Comparison of ENCODE assay signal across 8 mouse cellular contexts in the genomic region with DNA sequence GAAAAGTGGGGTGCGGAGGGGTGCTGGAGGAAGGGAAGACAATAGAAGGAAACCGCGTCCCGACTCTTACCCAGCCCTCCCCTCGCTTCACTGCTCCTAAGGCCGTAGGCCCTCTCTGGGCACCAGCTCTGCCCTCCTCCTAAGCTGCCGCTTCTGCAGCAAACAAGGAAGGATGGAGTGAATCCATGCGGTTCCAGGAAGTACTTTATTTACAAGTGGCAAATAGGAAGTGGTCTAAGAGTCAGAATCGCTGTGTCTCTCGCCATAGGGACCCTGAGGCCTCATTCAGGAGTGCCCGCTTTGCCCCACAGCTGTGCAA. TPM values are rescaled to one million over a fixed set of nuclear protein-coding genes. Genes with fewer than 3 reads are reported as not detected.
DNase-seq lines count a peak whose midpoint lies in the region; ATAC-seq and TF ChIP-seq lines count a peak whose summit lies in the region.

Gene Stk24, minus strand, starts transcription at position 185 of the 319 bp plus-strand sequence.

- H3K4me1 ChIP-seq in cerebellum, adult 2 months (ENCODE audit: control insufficient read depth, insufficient read depth, low read length), result no peaks in the 10 kb centered on the region
- peaks cover 20% of the 10 kb centered on the region for H3K4me1 ChIP-seq in forebrain, embryonic 16.5 days (replicated peaks; ENCODE audit: control insufficient read depth, insufficient read depth, low read length)
- H3K4me1 ChIP-seq in hindbrain, embryonic 14.5 days (replicated peaks; ENCODE audit: control insufficient read depth, insufficient read depth, low read length), result peaks cover 12% of the 10 kb centered on the region; the same call in 1 of the 2 replicates
- peaks cover 44% of the 10 kb centered on the region for H3K4me1 ChIP-seq in liver, embryonic 15.5 days (replicated peaks)
- peaks cover 17% of the 10 kb centered on the region for H3K4me1 ChIP-seq in stomach, embryonic 15.5 days

- H3K27me3 ChIP-seq in cerebellum, adult 2 months (ENCODE audit: control insufficient read depth, insufficient read depth, low read length), result no peaks in the 10 kb centered on the region
- no peaks in the 10 kb centered on the region for H3K27me3 ChIP-seq in forebrain, embryonic 16.5 days (replicated peaks; ENCODE audit: control insufficient read depth, insufficient read depth, low read length)
- no peaks in the 10 kb centered on the region for H3K27me3 ChIP-seq in hindbrain, embryonic 14.5 days (ENCODE audit: control insufficient read depth, insufficient read depth, low read length)
- H3K27me3 ChIP-seq in liver, embryonic 15.5 days, result peaks cover 14% of the 10 kb centered on the region
- H3K27me3 ChIP-seq in stomach, embryonic 15.5 days (replicated peaks), result no peaks in the 10 kb centered on the region

- no peaks in the 10 kb centered on the region for H3K9me3 ChIP-seq in forebrain, embryonic 16.5 days (ENCODE audit: control insufficient read depth, low read length)
- H3K9me3 ChIP-seq in hindbrain, embryonic 14.5 days (ENCODE audit: control insufficient read depth, low read length), result no peaks in the 10 kb centered on the region
- no peaks in the 10 kb centered on the region for H3K9me3 ChIP-seq in liver, embryonic 15.5 days (replicated peaks)
- H3K9me3 ChIP-seq in stomach, embryonic 15.5 days, result no peaks in the 10 kb centered on the region

- peak within 1 kb of the TSS; percentile 82 for H3K27ac ChIP-seq in cerebellum, adult 2 months (ENCODE audit: insufficient read depth, low read length)
- H3K27ac ChIP-seq in forebrain, embryonic 16.5 days (ENCODE audit: low read length), result peak within 1 kb of the TSS; percentile 73
- peak within 1 kb of the TSS; percentile 82 for H3K27ac ChIP-seq in hindbrain, embryonic 14.5 days
- peak within 1 kb of the TSS; percentile 92 for H3K27ac ChIP-seq in liver, embryonic 15.5 days (replicated peaks)
- H3K27ac ChIP-seq in stomach, embryonic 15.5 days, result peak within 1 kb of the TSS; percentile 97

- no peaks in the 10 kb centered on the region for H3K36me3 ChIP-seq in forebrain, embryonic 16.5 days (ENCODE audit: control insufficient read depth, insufficient read depth)
- H3K36me3 ChIP-seq in hindbrain, embryonic 14.5 days (replicated peaks; ENCODE audit: control insufficient read depth, insufficient read depth), result no peaks in the 10 kb centered on the region
- peaks cover 19% of the 10 kb centered on the region for H3K36me3 ChIP-seq in liver, embryonic 15.5 days (replicated peaks)
- no peaks in the 10 kb centered on the region for H3K36me3 ChIP-seq in stomach, embryonic 15.5 days

- peak within 1 kb of the TSS; percentile 61 for H3K4me3 ChIP-seq in cerebellum, adult 2 months (replicated peaks; ENCODE audit: insufficient read depth, low read depth, low read length)
- H3K4me3 ChIP-seq in forebrain, embryonic 16.5 days (replicated peaks; ENCODE audit: low read length), result peak within 1 kb of the TSS; percentile 56
- H3K4me3 ChIP-seq in hindbrain, embryonic 14.5 days (replicated peaks; ENCODE audit: low read length), result peak within 1 kb of the TSS; percentile 90
- peak within 1 kb of the TSS; percentile 99 for H3K4me3 ChIP-seq in liver, embryonic 15.5 days (replicated peaks)
- peak within 1 kb of the TSS; percentile 98 for H3K4me3 ChIP-seq in stomach, embryonic 15.5 days (replicated peaks)

- peak; percentile 2 for ATAC-seq in activated CD4-positive, CD25-positive, alpha-beta regulatory T cell, adult 4 months
- peak; percentile 41 for ATAC-seq in forebrain, embryonic 16.5 days
- ATAC-seq in hindbrain, embryonic 14.5 days (ENCODE audit: low FRiP score), result peak; percentile 49
- no peak for ATAC-seq in liver, embryonic 15.5 days (ENCODE audit: insufficient read depth)
- 0 out of 2 replicates have a peak, but pooled peaks have one; percentile 1 for ATAC-seq in stomach, embryonic 15.5 days (ENCODE audit: insufficient read depth, low FRiP score, low read depth)

- H3K9ac ChIP-seq in forebrain, embryonic 16.5 days (replicated peaks; ENCODE audit: low read depth, low read length), result peak within 1 kb of the TSS; percentile 96
- H3K9ac ChIP-seq in hindbrain, embryonic 14.5 days, result peak within 1 kb of the TSS; percentile 89
- peak within 1 kb of the TSS; percentile 98 for H3K9ac ChIP-seq in liver, embryonic 15.5 days
- H3K9ac ChIP-seq in stomach, embryonic 15.5 days, result peak within 1 kb of the TSS; percentile 94

- no peak for TF ChIP-seq POLR2A in cerebellum, adult 2 months (IDR thresholded peaks at IDR 0.05; ENCODE audit: borderline replicate concordance, insufficient read depth, low read length)

- no peak for DNase-seq in cerebellum, adult 2 months
- no peak for DNase-seq in cerebellum, postnatal 14 days
- no peak for DNase-seq in hindbrain, embryonic 14.5 days (ENCODE audit: low spot score)
- no peak for DNase-seq in c-Kit-positive CD71-positive TER-119-positive erythroid progenitor cells, embryonic 14.5 days (ENCODE audit: low spot score)

- H3K4me2 ChIP-seq in forebrain, embryonic 16.5 days (ENCODE audit: low read length), result peak within 1 kb of the TSS; percentile 98
- H3K4me2 ChIP-seq in hindbrain, embryonic 14.5 days (replicated peaks), result peak within 1 kb of the TSS; percentile 86
- peak within 1 kb of the TSS; percentile 92 for H3K4me2 ChIP-seq in liver, embryonic 15.5 days
- H3K4me2 ChIP-seq in stomach, embryonic 15.5 days, result peak within 1 kb of the TSS; percentile 76

- 16% methylated on average over 11 of the region's 11 CpGs for WGBS in cerebellum, adult 2 months
- 7% methylated on average over 11 of the region's 11 CpGs for WGBS in forebrain, embryonic 16.5 days
- WGBS in hindbrain, embryonic 14.5 days, result 5% methylated on average over 11 of the region's 11 CpGs
- 8% methylated on average over 11 of the region's 11 CpGs for WGBS in liver, embryonic 15.5 days (ENCODE audit: insufficient replicate concordance)
- 5% methylated on average over 11 of the region's 11 CpGs for WGBS in stomach, embryonic 15.5 days

- TF ChIP-seq CTCF in cerebellum, adult 2 months (IDR thresholded peaks at IDR 0.05; ENCODE audit: borderline replicate concordance, insufficient read depth, low read depth, low read length), result no peak

RNA-seq across cellular contexts. Expression of gene Stk24, which starts in this region (rescaled TPM):
- 31.1 and 37.2 TPM in 2 replicates for polyA plus RNA-seq in cerebellum, adult 2 months (2012; rRNA removed)
- 10 to 100 TPM; 50.8 to 62.0 TPM for polyA plus RNA-seq in activated CD4-positive, CD25-positive, alpha-beta regulatory T cell, adult 4 months (2017; shearing (Covaris generic))
- polyA plus RNA-seq in forebrain, embryonic 16.5 days (2015; fragmentation: Nextera tagmentation; extraction: Ambion mirVana), result 20.5 and 23.4 TPM in 2 replicates
- polyA plus RNA-seq in hindbrain, embryonic 14.5 days (2014; fragmentation: Nextera tagmentation; extraction: Ambion mirVana), result 22.5 and 23.1 TPM in 2 replicates
- polyA plus RNA-seq in liver, embryonic 15.5 days (2015; fragmentation: Nextera tagmentation; extraction: Ambion mirVana), result 27.0 and 29.3 TPM in 2 replicates
- polyA plus RNA-seq in stomach, embryonic 15.5 days (2015; fragmentation: Nextera tagmentation; extraction: Ambion mirVana), result 44.2 and 44.5 TPM in 2 replicates
